Mouse (Mus musculus) embryonic stem cell, embryonic (primary cell): ENCODE results near the gene Spata1.

ENCODE experiments used
- CTCF ChIA-PET, 4 experiments: fragments of 300-600 bp in 2 of 4; fragments of 350-600 bp in 2 of 4; sonication (Branson Sonifier 250); formaldehyde crosslinking; loops; one replicate each; lab custom pipeline; 2022; ENCODE audit warnings: inconsistent platforms in 2 of 4; lab: Charles Lee
- POLR2A ChIA-PET, 4 experiments: fragments of 300-600 bp in 2 of 4; fragments of 350-600 bp in 2 of 4; sonication (Branson Sonifier 250); formaldehyde crosslinking; loops; one replicate each; lab custom pipeline; 2022; ENCODE audit warnings: antibody characterized with exemption in 4 of 4, inconsistent platforms in 1 of 4; lab: Charles Lee

The Spata1 gene

DNA sequence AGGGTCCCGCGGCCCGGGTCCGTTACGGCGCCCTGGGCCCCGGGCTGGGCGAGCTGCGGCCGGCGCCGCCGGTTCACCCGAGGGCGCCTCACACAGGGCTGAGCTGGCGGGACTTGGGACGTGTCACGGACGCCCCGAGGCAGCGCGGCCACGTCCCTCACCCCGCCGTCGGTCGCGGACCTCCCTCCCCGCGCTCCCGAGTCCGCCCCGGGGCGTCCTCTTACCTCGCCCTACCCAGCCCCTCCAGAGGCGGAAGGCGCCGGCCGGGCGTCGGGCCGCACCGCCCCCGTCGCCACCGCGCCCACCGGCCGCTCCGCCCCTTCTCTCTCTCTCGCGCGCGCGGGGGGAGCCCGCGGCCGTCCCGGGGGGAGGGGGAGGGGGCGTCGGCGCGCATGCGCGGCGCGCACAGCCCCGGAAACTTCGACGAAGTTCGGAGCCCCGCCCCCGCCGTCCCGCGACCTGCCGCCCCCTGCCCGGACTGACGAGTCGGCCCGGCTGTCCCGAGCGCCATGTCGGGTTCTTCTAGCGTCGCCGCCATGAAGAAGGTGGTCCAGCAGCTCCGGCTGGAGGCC, at the start of gene Spata1, which contains the start of gene Gng5:
Spata1 (minus strand) TSS at position 323 of the 572 bp plus-strand sequence.
Gng5 (plus strand) TSS at position 377 of the 572 bp plus-strand sequence.
- POLR2A ChIA-PET: interaction anchor here (0.7 to 6.2 kb wide), 18 partner anchors 9 to 416 kb away, joined by 3 to 137 read pairs (median 7); partner anchors contain the start of genes Rpf1 (in 3 of the 4) and Ttll7 (in 1 of the 4)
- CTCF ChIA-PET: no interaction called here

DNA sequence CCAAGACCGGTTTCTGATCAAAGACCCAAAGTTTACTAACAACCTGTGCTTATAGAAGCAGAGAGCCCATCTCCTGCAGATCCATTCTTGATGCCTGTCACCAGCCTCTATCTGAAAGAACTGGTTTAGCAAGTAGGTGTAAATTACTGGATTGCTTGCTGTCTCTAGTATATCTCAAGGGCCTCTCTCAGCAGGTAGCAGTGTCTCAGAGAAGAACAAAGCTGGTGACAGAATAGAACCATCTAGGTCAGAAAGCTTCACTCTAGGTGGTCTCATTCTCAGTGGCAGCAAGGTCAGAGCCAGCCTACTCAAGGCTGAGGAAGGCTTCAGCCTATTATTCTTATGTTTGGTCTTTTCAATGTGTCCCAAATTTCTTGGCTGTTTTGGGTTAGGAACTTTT, 44.1 kb upstream of the Spata1 start:
- POLR2A ChIA-PET: interaction anchor here in 1 of 4 experiments (1.5 kb wide), 1 partner anchor 11 kb away, joined by 4 read pairs; no protein-coding TSS in a partner anchor
- CTCF ChIA-PET: no interaction called here

DNA sequence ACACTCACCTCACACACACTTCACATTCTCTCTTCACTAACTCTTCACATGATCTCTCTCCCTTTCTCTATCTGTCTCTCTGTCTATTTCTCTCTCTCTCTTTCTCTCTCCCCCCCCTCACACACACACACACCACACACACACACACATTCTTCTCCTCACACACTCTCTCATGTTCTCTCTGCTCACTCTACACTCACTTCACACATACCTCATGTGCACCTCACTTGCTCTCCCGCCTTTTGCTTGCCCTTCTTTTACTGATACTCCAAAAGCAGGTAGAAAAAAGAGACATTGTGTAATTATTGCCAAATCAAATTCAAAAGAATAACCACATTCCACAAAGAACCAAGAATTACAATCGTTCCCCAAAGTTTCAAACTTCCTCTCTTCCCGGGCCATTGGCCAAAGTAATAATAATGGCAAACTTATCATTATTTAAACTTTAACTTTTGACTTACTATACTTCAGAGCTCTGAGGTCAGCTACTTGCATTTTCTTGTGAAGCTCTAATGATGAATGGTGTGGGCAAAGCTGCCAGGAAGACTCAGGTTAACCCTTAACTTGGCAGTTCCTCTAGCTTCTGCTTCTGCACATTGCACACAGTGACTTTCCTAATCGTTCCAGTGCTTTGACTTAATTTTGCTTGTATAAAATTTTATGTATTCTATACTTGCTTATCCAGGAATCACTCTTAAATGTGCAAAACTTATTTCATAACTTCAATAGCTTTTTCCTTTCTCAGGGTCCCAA, 41.1 kb upstream of the Spata1 start:
- POLR2A ChIA-PET: interaction anchor here in 1 of 4 experiments (1.1 kb wide), 1 partner anchor 19 kb away, joined by 4 read pairs; the partner anchor contains the start of gene Rpf1

DNA sequence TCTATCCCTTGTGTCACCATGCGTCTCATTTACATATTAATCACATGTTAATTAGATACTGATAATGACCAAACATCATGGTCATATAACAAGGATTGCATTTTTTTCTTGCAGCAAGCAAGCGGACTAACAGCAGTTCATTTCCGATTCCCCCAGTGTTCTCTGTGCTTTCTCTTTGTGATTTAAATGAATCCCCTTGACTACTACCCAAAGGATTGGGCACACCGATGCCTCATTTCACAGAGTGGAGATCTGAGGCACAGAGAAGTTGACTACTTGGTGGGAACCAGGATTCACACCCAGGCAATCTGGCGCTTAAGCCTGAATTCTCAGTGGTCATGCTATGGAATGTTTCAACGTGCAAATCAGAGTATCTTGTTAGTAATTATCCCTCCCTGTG, 35.4 kb upstream of the Spata1 start:
- ChIA-PET POLR2A (interaction anchor here in 2 of 4 experiments (0.6 to 2.9 kb wide), 5 partner anchors 8 to 89 kb away, joined by 3 to 22 read pairs (median 5); partner anchors contain the start of gene Rpf1 (in 1 of the 2)), CTCF (no interaction called here)

More for the DNA sequence above, 41.1 kb upstream of the Spata1 start:
- CTCF ChIA-PET: no interaction called here

- CTCF ChIA-PET: interaction anchor here in 1 of 4 experiments (0.6 to 0.7 kb wide), 2 partner anchors 59 to 101 kb away, joined by 3 read pairs; no protein-coding TSS in a partner anchor
- POLR2A ChIA-PET: no interaction called here
Observed at GRCm38 (mm10) chr3:146528335-146528734, 28.8 kb upstream of the Spata1 start.

DNA sequence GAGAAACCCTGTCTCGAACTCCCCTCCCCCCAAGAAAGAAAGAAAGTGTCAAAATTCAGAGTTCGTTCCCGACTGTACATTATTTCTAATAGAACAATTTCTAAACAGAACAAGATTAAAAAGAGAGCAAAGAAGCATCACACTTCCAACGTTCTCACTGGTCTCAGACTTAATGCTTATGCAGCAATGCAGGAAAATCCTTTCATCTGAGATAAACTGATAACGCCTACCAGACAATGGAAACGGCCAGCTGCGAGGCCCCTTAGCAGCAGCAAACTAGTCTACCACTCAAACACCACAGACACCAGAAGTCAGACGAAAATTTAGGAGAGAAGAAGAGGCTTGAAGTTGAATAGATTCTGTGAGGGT, 22.1 kb upstream of the Spata1 start:
- POLR2A ChIA-PET: interaction anchor here (0.6 to 5.8 kb wide), 57 partner anchors 8 to 850 kb away, joined by 3 to 86 read pairs (median 4); partner anchors contain the start of genes Gng5 (in 3 of the 4), Spata1 (in 3 of the 4), Ttll7 (in 2 of the 4) and Prkacb (in 1 of the 4)
- CTCF ChIA-PET: interaction anchor here in 1 of 4 experiments (1.1 kb wide), 1 partner anchor 393 kb away, joined by 3 read pairs; no protein-coding TSS in a partner anchor

DNA sequence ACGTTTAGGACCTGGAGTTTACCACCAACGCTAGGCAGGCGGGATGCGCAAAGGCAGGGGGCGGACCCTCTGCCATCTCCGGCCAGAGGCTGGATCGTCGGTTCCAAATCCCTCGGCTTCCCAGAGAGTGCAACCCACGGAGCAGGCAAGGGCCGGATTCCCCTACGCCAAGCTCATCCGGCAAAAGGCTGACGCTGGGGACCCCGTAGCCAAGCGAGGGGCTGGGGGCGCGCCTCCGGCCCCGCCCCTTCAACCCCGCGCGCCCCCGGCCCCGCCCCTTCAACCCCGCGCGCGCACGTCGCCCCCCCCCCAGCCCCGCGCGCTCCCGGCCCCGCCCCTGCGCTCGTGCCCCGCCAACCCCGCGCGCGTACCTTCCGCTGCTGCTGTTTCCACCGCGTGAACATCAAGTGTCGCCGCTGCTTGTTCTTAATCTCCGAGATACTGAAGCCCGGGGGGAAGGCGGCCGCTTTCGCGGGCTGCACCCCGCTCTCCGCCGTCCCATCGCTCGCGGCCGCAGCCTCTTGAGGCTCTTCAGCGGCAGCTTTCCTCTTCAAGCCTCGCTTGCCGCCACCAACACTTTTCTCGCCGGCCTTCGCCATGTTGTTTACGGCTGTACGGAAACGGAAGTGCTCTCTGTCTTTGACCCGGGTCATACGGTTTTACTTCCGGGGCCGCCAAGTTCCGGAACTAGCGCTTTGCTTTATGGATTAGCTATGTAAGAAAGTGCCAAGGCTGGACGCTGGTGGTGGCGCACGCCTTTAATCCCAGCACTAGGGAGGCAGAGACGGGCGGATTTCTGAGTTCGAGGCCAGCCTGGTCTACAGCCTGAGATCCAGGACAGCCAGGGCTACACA, 21.5 kb upstream of the Spata1 start, which contains the start of gene Rpf1:
Rpf1 (minus strand) TSS at position 632 of the 854 bp plus-strand sequence.
- POLR2A ChIA-PET: interaction anchor here (0.6 to 5.8 kb wide), 57 partner anchors 9 to 849 kb away, joined by 3 to 86 read pairs (median 4); partner anchors contain the start of genes Gng5 (in 3 of the 4), Spata1 (in 3 of the 4), Prkacb (in 1 of the 4) and Ttll7 (in 1 of the 4)
- CTCF ChIA-PET: interaction anchor here in 2 of 4 experiments (0.7 to 1.1 kb wide), 2 partner anchors 95 to 394 kb away, joined by 3 to 7 read pairs; no protein-coding TSS in a partner anchor

DNA sequence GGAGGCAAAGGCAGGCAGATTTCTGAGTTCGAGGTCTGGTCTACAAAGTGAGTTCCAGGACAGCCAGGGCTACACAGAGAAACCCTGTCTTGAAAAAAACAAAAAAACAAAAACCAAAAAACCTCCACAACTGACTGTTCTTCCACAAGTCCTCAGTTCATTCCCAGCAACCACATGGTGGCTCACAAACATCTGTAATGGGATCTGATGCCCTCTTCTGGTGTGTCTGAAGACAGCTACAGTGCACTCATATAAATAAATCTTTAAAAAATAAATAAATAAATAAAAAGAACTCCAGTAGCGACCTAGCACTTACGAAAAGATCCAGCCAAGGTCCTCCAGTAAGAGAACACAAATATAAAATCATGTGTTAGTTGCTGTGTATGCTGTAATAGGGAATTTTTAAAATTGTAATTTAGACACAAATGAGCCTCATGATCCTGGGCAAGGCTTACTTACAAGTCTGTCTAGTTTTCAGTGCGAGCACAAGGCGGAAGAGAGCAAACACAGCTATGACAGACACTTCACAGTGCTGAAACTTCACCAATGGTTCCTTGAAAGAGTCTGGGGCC, 20.8 kb upstream of the Spata1 start:
- ChIA-PET POLR2A (interaction anchor here (0.6 to 5.8 kb wide), 27 partner anchors 8 to 493 kb away, joined by 3 to 86 read pairs (median 5); partner anchors contain the start of genes Gng5 (in 3 of the 4) and Spata1 (in 3 of the 4)), CTCF (interaction anchor here in 1 of 4 experiments (0.7 kb wide), 1 partner anchor 94 kb away, joined by 7 read pairs; no protein-coding TSS in a partner anchor)

DNA sequence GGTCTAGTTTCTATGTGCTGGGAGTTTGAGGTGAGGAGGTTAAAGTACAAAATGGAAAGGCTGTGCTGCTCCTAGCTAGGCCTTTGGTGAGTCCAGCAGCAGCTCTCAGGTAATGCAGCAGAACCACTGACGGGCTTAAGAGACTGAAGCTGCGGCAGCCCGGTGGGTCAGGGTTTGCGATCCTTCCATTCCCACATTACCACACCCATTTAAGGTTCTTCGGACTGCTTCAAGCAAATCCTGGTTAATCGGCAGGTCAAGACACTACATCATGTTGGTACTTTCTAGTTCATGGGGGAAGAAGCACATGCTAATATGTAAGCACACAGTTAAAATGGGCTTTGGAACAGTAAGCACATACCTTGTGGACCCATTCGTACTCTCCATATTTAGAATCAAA, 7.2 kb upstream of the Spata1 start:
- POLR2A ChIA-PET: interaction anchor here in 2 of 4 experiments (1.0 to 2.0 kb wide), 7 partner anchors 9 to 218 kb away, joined by 3 to 12 read pairs (median 3); partner anchors contain the start of gene Rpf1 (in 1 of the 2)
- CTCF ChIA-PET: no interaction called here

- CTCF ChIA-PET: interaction anchor here in 1 of 4 experiments (1.5 kb wide), 1 partner anchor 413 kb away, joined by 4 read pairs; no protein-coding TSS in a partner anchor
- POLR2A ChIA-PET: interaction anchor here (0.6 to 6.2 kb wide), 13 partner anchors 11 to 490 kb away, joined by 3 to 137 read pairs (median 8); partner anchors contain the start of genes Rpf1 (in 3 of the 4) and Ssx2ip (in 1 of the 4)
Observed at GRCm38 (mm10) chr3:146501601-146502123, 2.1 kb upstream of the Spata1 start.

DNA sequence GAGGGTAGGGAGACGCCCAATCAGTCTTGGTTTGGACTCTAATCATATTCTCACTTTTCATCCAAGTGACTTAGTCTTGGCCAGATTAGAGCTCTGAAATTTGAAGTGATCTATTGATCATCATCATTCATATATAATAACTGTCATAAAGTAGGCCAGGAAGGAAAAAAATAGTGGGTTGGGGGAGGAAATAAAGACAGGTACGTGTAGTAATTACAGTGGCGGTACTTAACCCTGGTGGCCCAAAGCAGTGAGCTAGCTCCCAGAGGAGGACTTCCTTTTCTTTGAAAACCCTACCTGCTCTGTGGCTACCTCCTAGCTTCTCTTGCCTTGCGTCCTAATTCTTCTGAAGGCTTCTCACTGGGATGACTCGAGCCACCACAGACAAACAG, 1.3 kb upstream of the Spata1 start:
- POLR2A ChIA-PET: interaction anchor here (0.7 to 6.2 kb wide), 28 partner anchors 8 to 892 kb away, joined by 3 to 137 read pairs (median 5); partner anchors contain the start of genes Rpf1 (in 4 of the 4) and Ttll7 (in 2 of the 4)
- CTCF ChIA-PET: interaction anchor here in 1 of 4 experiments (1.5 kb wide), 1 partner anchor 414 kb away, joined by 4 read pairs; no protein-coding TSS in a partner anchor

GRCm38 (mm10) chr3:146500003-146500809, 653 bp upstream of the Spata1 start:
- POLR2A ChIA-PET: interaction anchor here (0.7 to 6.2 kb wide), 27 partner anchors 9 to 892 kb away, joined by 3 to 137 read pairs (median 5); partner anchors contain the start of genes Rpf1 (in 4 of the 4) and Ttll7 (in 2 of the 4)
- CTCF ChIA-PET: interaction anchor here in 1 of 4 experiments (0.5 kb wide), 1 partner anchor 1088 kb away, joined by 3 read pairs; no protein-coding TSS in a partner anchor

DNA sequence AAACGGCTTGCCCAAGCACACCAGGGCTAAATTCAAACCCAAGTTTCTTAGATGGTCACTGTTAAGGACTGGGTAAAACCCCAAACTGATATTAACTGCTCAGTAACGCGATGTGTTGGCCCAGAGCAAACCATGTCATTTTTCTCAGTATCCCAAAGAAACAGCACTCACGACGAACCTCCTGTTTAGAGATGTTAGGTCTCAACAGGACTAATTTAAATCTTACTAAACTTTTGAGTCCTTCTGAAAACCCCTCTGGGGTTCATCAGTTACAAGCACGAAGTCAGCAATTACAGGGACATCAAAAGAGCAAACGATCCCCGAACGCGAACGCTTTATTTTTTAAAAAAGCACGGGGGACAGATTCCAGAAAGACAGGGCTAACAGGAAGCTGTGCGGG, 564 bp downstream of the Spata1 start:
- ChIA-PET POLR2A (interaction anchor here (0.7 to 6.2 kb wide), 9 partner anchors 10 to 416 kb away, joined by 3 to 137 read pairs (median 9); partner anchors contain the start of gene Rpf1 (in 3 of the 4)), CTCF (no interaction called here)

DNA sequence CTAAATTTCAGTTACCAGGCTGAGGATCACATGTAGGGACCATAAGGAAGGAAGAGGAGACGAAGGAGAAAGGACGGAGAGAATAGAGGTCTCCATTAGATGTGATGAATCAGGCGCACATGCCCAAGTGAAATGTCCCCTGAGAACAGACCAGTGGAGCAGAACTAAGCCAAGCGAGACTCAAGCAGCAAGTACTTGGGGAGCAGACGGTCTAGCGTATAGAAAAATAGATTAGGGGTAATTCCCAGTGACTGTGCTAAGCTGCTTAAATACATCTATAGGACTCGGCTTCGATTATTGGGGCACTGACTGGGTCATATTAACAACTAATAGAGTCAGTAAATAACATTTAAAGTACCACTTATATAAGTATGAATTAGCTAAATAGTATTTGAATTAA, 4.6 kb downstream of the Spata1 start:
- POLR2A ChIA-PET: interaction anchor here in 1 of 4 experiments (1.1 to 1.8 kb wide), 2 partner anchors 19 to 26 kb away, joined by 3 to 7 read pairs; partner anchors contain the start of gene Rpf1
- CTCF ChIA-PET: no interaction called here

GRCm38 (mm10) chr3:146486464-146486863, 13.1 kb downstream of the Spata1 start:
- POLR2A ChIA-PET: interaction anchor here in 2 of 4 experiments (0.6 to 1.7 kb wide), 3 partner anchors 14 to 281 kb away, joined by 4 to 6 read pairs (median 5); no protein-coding TSS in a partner anchor
- CTCF ChIA-PET: interaction anchor here in 3 of 4 experiments (0.6 to 1.3 kb wide), 8 partner anchors 17 to 460 kb away, joined by 3 to 8 read pairs (median 4); no protein-coding TSS in a partner anchor
